Mouse (Mus musculus) T-cell, adult 2 months (primary cell): ENCODE measurements around the gene Slc26a11.

ENCODE experiments used
- DNase-seq: peaks from one replicate; pipeline ENCODE4 v3.0.0; 2022; ENCODE audit warnings: low spot score

Gene Slc26a11

DNA sequence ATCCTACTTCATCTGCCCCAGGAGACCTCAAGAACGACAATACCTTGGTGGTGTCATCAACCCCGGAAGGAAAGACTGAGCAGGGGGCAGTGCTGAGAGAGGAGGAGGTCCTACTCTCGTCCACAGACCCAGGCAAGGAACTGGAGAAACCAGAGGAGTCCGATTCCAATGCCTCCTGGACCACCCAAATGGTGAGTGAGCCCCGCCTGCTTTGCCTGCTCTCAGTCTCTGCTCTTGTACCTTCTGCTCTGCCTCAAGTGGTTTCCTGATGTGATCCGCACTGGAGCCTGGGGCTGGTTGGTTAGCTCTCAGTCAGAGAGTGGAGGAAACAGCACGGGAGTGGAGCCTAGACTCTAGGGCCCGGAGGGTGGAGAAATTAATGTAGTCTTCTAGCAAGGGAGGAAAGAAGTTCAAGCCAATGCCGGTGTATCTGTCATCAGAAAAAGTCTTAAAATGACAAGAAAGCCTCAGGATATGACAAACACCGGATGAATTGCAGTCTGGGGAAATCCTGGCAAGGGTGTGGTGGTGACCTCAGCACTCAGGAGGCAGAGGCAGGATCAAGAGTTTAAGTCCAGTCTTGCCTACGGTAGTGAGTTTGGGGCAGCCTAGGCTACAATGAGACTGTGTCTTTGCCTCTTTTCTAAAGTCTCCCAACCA lies 47.3 kb downstream of the Slc26a11 start:
- no peak for DNase-seq

GRCm38 (mm10) chr11:119404627-119405026 lies 49.3 kb downstream of the Slc26a11 start:
- peak; percentile 52 for DNase-seq

GRCm38 (mm10) chr11:119407381-119407780 lies 52.0 kb downstream of the Slc26a11 start:
- no peak for DNase-seq

DNA sequence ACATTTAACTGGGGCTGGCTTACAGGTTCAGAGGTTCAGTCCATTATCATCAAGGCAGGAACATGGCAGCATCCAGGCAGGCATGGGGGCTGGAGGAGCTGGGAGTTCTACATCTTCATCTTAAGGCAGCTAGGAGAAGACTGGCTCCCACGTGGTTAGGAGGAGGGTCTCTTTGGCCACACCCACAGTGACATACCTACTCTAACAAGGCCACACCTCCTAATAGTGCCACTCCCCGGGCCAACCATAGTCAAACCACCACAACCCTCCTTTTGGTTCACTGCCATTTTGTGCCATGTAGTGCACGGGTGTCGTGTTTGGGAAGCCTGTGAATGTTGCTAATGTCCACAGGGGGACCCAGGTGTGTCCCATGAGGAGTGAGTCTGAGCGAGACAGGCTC lies 52.6 kb downstream of the Slc26a11 start:
- no peak for DNase-seq

DNA sequence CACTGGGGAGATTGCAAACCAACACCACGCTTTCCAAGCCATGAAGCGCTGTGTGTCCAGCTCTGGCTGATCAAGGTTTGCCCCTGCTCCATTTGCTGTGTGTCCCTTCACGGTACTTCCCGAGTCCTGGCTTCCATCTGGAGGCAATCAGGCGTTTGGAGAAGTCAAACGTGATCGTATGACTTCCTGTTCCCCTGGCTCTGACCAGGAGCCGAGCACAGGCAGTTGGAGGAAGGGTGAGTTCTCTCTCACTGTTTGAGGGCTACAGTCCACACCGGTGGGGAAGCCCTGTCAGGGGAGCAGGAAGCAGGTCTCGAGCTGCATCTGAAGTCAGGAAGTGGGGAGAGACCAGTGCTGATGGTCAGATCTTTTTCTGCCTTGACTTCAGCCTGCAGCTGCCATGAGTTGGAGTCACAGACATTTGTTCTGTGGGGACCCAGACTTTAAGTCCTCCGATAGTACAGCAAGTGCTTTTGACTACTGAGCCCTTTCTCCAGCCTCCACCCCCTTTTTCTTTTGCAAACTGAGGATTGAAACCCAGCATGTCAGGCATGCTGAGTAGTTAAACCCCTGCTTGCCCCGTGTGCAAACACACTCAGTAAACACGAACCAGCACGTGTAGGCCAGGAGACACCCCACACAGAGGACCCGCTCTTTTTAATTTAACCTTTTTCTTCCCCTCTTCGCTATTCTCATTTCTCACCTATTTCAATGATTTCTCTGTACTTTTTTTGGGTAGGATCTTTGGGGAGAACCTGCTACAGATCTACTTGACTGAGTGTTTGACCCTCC lies 64.2 kb downstream of the Slc26a11 start:
- DNase-seq, result no peak

GRCm38 (mm10) chr11:119420426-119420825 lies 65.1 kb downstream of the Slc26a11 start:
- no peak for DNase-seq

DNA sequence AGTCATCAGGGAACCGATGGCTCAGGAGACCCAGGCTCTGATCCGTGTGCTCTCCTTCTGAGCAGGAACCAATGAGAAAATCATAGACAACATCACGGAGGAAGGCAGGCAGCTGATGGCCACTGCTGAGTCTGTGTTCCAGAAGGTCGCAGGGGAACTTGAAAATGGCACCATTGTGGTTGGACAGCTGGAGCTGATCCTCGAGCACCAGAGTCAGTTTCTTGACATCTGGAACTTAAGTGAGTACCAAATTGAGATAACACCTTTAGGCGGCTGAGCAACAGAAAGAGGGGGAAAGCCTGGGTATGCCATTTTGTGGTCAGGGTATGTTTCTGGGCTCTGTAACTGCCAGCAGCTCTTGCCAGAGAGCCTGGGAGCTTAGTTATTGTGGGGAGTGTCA lies 72.1 kb downstream of the Slc26a11 start:
- DNase-seq, result no peak

DNA sequence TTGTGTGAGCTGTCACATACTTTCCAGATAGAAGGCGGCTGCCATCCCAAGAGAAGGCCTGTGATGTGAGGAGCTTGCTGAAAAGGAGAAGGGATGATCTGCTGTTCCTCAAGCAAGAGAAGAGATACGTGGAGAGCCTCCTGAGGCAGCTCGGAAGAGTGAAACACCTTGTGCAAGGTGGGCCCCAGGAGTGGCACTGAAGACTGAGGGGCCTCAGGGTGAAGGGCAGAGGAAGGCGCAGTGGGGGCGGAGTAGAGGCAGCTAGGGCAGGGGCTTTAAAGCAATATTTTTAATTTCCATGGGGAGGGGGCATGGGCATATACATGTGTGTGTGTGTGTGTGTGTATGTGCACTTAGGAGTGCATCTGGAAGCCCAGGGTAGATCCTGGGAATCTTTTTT lies 72.6 kb downstream of the Slc26a11 start:
- no peak for DNase-seq

- DNase-seq, result peak; percentile 73
These were observed 73.3 kb downstream of the Slc26a11 start for GRCm38 (mm10) chr11:119428649-119429136.
